Mouse (Mus musculus) hindbrain, embryonic 12.5 days (tissue): ENCODE measurements around the gene Cox10. TPM values are rescaled to one million over a fixed set of nuclear protein-coding genes. Genes with fewer than 3 reads are reported as not detected.

Experiments used
- ATAC-seq: fragments of 200-750 bp; cut with Nextera tagmentation; 2 replicates; pipeline ENCODE4 v1.8.0; 2017; ENCODE audit warnings: moderate TSS enrichment; ENCODE audit not compliant: low FRiP score
- H3K27ac ChIP-seq: fragments of 300-500 bp; sonication (generic); 2 replicates; pipeline ENCODE4 v1.5.1; 2016; ENCODE audit warnings: mild to moderate bottlenecking
- H3K27me3 ChIP-seq: fragments of 300-500 bp; sonication (generic); 2 replicates; pipeline ENCODE4 v1.6.1; 2016; ENCODE audit warnings: mild to moderate bottlenecking
- H3K36me3 ChIP-seq: fragments of 300-500 bp; sonication (generic); 2 replicates; pipeline ENCODE4 v1.6.1; 2016; ENCODE audit warnings: mild to moderate bottlenecking
- H3K4me1 ChIP-seq: fragments of 300-500 bp; sonication (generic); 2 replicates; pipeline ENCODE4 v1.6.1; 2016
- H3K4me2 ChIP-seq: fragments of 300-500 bp; sonication (generic); replicated peaks from 2 replicates; pipeline ENCODE4 v1.6.1; 2016; ENCODE audit warnings: mild to moderate bottlenecking
- H3K4me3 ChIP-seq: fragments of 300-500 bp; sonication (generic); 2 replicates; pipeline ENCODE4 v1.5.1; 2016; ENCODE audit warnings: mild to moderate bottlenecking
- H3K9ac ChIP-seq: fragments of 300-500 bp; sonication (generic); 2 replicates; pipeline ENCODE4 v1.6.1; 2016; ENCODE audit warnings: mild to moderate bottlenecking, moderate library complexity
- H3K9me3 ChIP-seq: fragments of 300-500 bp; sonication (generic); replicated peaks from 2 replicates; pipeline ENCODE4 v1.6.1; 2016; ENCODE audit warnings: mild to moderate bottlenecking
- WGBS: fragments of 180-500 bp; shearing (Covaris S2); methylation state at CpG from one replicate; pipeline ENCODE4 v1.1.7; 2016; 5-methylcytosine and 5-hydroxymethylcytosine counted together
- polyA plus RNA-seq: library from polyadenylated mRNA; unstranded; fragments of >200 nt; fragmentation: Nextera tagmentation; extraction: Ambion mirVana; gene quantifications from 2 replicates; pipeline ENCODE4 v1.2.1, GENCODE M21; 2016

Cox10 gene
- polyA plus RNA-seq, 1 experiment from 2014 or later: 19.8 TPM

DNA sequence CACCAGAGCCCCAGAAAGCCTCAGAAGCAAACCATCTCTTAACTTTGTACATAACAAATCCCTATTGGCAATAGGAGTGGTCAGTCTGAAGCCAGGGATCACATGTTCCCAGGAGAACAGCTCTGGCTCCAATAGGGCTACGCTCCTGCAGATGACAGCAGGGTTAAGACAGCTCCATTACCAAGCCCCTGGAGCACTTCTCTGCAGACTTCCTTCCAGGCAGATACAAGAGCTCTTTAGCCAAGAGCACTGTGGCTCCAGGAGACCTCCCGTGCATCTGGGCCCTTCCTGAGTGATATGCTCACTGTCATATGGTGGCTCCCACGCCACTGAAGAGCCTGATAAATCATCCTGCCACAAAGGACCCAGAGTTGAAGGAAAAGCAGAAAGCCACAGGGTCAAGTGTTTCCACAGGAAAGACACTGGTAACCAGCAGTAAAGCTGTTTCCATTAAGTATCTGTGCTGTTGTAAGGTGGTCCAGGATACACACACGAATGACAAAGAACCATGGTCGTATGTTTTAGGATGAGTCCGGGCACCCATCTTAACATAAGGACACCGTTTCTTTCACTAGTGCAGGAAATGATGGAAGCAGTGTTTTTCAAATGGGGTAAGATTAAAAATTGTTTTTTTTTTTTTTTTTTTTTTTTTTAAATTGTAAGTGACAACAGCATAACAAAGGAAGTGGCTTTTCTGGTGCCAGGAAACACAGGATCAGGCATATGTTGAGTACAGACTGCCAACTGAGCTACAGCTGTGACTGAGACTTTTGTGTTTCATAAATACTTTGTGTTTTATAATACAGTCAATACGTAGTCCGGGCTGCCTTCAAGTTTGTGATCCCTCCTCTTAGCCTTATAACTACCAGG is 90.0 kb downstream of the Cox10 start:
- Histone ChIP-seq H3K27ac (no peak overlapping the region), H3K27me3 (no peaks in the 10 kb centered on the region), H3K9ac (no peak overlapping the region), H3K9me3 (no peaks in the 10 kb centered on the region), H3K4me2 (no peak overlapping the region), H3K36me3 (no peaks in the 10 kb centered on the region), H3K4me1 (no peaks in the 10 kb centered on the region), H3K4me3 (no peak overlapping the region)
- no peak for ATAC-seq
- 79% methylated on average over 9 of the region's 9 CpGs for WGBS

DNA sequence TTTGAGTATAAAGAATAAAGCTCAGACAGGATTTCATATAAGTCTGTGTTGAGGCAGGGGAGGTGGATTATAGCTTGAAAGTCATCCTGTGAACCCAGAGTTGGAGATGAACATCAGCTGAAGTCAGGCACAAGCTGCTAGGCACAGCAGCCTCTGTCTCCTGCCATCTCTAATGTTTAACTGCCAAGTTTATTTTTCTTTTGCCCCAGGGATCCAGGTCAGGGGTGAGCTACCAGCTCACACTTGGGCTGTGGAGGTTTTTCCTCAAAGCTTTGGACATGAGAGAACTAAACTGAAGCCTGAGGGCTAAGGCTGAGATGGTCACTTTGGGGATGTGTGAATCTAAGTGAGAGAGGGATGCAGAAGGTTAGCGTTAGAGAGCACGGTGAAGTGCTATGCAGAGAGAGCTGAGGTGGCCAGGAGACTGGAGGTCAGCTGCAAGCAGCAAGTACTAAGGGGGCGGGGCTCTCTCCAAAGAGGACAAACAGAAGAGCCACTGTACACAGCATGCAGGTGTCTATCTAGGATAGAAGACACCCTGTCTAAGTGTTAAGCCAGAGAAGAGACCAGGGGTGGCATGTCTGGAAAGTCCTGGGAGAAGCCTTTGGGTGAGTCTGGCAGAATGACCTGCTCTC is 91.1 kb downstream of the Cox10 start:
- no peak for ATAC-seq
- Histone ChIP-seq H3K36me3 (no peaks in the 10 kb centered on the region), H3K4me3 (no peak overlapping the region), H3K9ac (no peak overlapping the region), H3K4me1 (no peaks in the 10 kb centered on the region), H3K9me3 (no peaks in the 10 kb centered on the region), H3K27me3 (no peaks in the 10 kb centered on the region), H3K4me2 (no peak overlapping the region), H3K27ac (no peak overlapping the region)
- 83% methylated on average over 3 of the region's 3 CpGs for WGBS

DNA sequence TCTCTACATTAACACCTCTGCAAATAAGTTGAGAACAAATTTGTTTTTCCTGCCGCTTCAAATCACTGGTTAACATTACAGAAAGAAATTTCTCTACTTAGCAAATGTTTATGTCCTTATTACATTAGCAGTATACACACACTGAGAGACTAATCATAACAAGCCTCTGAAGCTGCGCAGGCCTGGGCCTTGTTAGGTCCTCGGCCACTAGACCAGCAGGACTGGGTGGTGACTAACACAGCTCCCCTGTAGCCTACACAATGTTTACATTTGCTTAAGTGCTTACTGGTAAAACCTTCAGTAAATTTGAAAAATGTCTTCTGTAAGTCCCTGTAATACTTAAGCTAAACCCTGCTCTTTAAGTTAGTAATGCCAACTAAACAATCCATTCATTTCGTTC is 92.6 kb downstream of the Cox10 start:
- Histone ChIP-seq H3K9ac (no peak overlapping the region), H3K27ac (no peak overlapping the region), H3K36me3 (no peaks in the 10 kb centered on the region), H3K4me2 (no peak overlapping the region), H3K9me3 (no peaks in the 10 kb centered on the region), H3K4me1 (peaks cover 6% of the 10 kb centered on the region), H3K27me3 (no peaks in the 10 kb centered on the region), H3K4me3 (no peak overlapping the region)
- WGBS: 88% methylated on average over 4 of the region's 4 CpGs
- ATAC-seq: no peak

DNA sequence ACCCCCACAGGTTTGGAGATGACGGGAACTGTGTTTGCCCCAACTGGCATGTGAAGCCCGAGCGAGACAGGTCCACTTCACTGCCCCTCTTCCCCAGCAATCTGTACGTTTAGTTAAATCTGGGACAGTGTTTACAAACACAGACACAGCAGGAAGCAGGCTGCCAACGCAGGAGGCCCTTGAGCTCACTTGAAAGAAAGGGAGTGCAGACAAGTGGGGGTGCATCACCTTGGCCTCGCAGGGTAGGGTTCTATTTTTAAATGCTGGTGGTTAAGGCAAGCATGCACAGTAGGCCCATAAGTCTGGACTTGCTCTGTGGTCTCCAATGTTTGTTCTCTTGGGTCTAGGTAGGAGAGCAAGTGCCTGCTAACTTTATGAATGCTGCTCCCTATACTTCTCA is 93.8 kb downstream of the Cox10 start:
- ATAC-seq: no peak
- Histone ChIP-seq H3K4me2 (no peak overlapping the region), H3K9me3 (no peaks in the 10 kb centered on the region), H3K4me1 (peaks cover 6% of the 10 kb centered on the region), H3K9ac (no peak overlapping the region), H3K27me3 (no peaks in the 10 kb centered on the region), H3K4me3 (no peak overlapping the region), H3K27ac (no peak overlapping the region), H3K36me3 (no peaks in the 10 kb centered on the region)
- WGBS: 70% methylated on average over 6 of the region's 6 CpGs

DNA sequence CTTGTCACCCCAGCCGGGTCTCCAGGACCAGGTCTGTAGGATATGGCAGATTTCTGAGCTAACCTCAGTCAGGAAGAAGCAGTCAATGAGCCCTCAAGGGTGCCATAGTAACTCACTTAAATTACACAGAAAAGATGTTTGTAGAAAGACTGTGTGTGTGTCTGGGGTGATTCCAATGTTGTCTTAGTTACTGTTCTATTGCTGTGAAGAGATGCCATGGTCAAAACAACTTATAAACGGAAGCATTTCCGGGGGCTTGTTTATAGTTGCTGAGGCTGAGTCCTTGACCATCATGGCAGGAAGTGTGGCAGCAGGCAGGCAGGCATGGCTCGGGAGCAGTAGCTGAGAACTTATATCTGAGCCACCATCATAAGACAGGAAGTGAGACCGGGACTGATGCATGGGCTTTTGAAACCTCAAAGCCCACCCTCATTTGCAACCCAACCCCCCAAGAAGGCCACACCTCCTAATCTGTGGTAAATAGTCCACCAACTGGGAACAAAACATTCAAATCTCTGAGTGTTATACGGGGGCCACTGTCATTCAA is 94.6 kb downstream of the Cox10 start:
- Histone ChIP-seq H3K27me3 (no peaks in the 10 kb centered on the region), H3K4me2 (no peak overlapping the region), H3K9ac (no peak overlapping the region), H3K9me3 (no peaks in the 10 kb centered on the region), H3K4me1 (peaks cover 6% of the 10 kb centered on the region), H3K4me3 (no peak overlapping the region), H3K36me3 (no peaks in the 10 kb centered on the region), H3K27ac (no peak overlapping the region)
- 83% methylated on average over 6 of the region's 6 CpGs for WGBS
- no peak for ATAC-seq

DNA sequence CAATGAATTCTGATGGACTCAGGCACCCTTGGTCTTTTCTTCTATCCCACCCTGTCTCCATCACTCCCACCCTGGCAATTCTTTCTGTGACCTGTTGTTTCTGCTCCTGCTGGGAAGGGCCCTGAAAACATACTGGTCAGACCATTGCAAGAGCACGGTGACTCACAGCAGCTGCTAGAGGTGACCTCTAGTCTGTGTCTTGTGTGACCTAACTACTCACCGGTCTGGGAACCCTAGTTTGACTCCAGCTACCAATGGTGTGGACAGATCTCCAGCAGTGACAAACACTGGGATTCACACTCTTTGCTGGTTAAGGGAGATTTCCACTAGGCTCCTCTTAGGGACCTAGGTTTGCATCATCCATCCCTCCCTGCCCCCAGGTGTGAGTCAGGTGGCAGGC is 101.5 kb downstream of the Cox10 start:
- Histone ChIP-seq H3K27me3 (no peaks in the 10 kb centered on the region), H3K4me3 (no peak overlapping the region)

DNA sequence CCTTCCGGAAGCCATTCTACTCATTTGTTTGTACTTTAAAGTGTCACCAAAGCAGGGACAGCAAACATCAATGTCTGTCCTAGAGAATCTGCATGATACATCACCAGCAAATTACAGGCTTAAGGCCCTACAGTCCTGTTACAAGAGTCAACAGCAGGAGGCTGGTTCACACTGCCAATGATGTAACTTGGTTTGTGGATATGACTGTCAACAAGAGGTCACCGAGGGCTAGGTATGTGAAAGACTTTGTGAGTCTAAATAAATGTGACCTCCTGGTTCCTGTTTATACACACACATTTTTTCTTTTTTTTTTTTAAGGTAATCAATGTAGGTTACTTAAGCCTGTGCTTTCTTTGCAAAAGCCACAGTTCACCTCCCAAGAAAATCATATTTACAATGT is 102.5 kb downstream of the Cox10 start:
- no peaks in the 10 kb centered on the region for H3K9me3 ChIP-seq
- no peaks in the 10 kb centered on the region for H3K4me1 ChIP-seq
- no peak overlapping the region for H3K4me3 ChIP-seq
- no peak overlapping the region for H3K4me2 ChIP-seq
- H3K36me3 ChIP-seq: peaks cover 3% of the 10 kb centered on the region; the same call in 1 of the 2 replicates
- H3K27ac ChIP-seq: no peak overlapping the region
- no peaks in the 10 kb centered on the region for H3K27me3 ChIP-seq
- WGBS: 94% methylated on average over 2 of the region's 2 CpGs
- H3K9ac ChIP-seq: no peak overlapping the region
- no peak for ATAC-seq

More for the DNA sequence above, 101.5 kb downstream of the Cox10 start:
- Histone ChIP-seq H3K36me3 (peaks cover 3% of the 10 kb centered on the region; the same call in 1 of the 2 replicates), H3K4me1 (peaks cover 6% of the 10 kb centered on the region), H3K9ac (no peak overlapping the region), H3K27ac (no peak overlapping the region), H3K4me2 (no peak overlapping the region), H3K9me3 (no peaks in the 10 kb centered on the region)
- WGBS: 67% methylated on average over 2 of the region's 2 CpGs
- ATAC-seq: no peak

DNA sequence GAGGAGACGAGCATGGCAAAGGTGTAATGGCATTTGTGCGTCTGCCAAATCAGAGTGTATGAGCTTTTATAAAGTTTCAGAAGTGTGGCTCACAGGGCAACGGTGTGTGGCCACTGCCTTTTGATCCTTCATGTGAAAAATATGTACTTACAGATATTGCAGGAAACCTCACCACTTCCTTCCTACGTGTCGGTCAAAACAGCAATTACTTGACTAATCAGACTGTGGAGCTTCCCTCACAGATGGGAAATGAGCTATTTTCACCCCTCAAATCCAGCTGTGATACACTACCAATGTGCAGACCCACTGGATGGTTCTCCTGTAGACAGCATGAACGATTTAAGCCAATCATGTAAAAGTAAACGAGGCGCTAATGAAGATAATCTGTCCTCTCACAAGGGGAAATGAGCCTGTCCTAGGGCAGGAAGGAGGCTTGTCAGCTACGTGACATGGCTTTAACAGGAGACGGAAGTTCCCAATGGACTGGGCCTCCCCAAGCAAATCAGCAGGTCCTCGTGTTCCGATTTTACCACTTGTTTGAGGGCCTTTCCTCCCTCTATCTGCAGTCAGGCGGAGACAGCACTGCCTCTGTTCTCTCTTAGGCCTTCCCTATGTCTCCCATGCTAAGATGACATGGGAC is 103.9 kb downstream of the Cox10 start:
- H3K9me3 ChIP-seq: no peaks in the 10 kb centered on the region
- peaks cover 3% of the 10 kb centered on the region; the same call in 1 of the 2 replicates for H3K36me3 ChIP-seq
- H3K4me1 ChIP-seq: no peaks in the 10 kb centered on the region
- no peaks in the 10 kb centered on the region for H3K27me3 ChIP-seq
- no peak overlapping the region for H3K4me3 ChIP-seq
- H3K27ac ChIP-seq: no peak overlapping the region
- no peak overlapping the region for H3K4me2 ChIP-seq
- ATAC-seq: no peak
- 86% methylated on average over 13 of the region's 13 CpGs for WGBS
- no peak overlapping the region for H3K9ac ChIP-seq

DNA sequence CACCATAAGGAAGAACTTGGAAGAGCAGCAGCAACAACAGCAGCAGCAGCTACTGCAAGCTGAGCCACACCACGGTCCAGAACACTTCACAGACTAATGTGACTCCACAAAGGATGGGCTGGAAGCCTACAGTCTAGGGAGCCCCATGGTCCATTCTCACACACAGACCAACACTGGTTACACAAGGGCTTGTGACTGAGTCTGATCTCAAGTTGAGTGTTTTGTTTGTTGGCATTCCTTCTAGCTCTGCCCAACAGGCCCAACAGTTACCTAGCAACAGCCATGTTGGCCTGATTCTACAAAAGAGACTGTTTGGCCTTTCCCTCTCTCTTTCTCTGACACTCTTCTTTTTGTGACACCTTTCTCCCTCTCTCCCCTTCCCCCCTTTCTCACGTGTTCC is 105.3 kb downstream of the Cox10 start:
- WGBS: 70% methylated on average over 2 of the region's 2 CpGs
- peaks cover 3% of the 10 kb centered on the region; the same call in 1 of the 2 replicates for H3K36me3 ChIP-seq

DNA sequence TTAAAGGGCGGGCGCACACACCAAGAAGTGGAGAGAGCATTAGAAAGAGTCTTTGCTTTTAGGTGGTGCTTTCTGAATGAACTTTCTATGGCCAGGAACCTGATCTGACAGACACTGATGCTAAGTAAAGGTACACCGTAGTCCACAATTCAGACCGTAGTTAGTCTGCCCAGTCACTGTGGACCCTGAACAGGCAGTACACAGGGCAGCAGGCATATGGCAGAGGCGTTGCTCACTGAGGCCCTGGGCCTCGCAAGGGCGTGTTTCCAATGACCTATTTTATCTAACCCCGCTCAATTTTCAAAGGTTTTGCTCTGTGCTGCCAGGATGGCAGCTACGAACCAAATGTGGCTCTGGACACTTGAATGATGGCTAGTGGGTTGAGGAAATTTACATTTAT is 107.8 kb downstream of the Cox10 start:
- H3K4me1 ChIP-seq: peaks cover 19% of the 10 kb centered on the region
- ATAC-seq: no peak
- no peak overlapping the region for H3K4me2 ChIP-seq
- H3K9me3 ChIP-seq: no peaks in the 10 kb centered on the region
- H3K9ac ChIP-seq: no peak overlapping the region
- H3K27me3 ChIP-seq: no peaks in the 10 kb centered on the region; the same call in 1 of the 2 replicates
- H3K4me3 ChIP-seq: no peak overlapping the region
- 93% methylated on average over 9 of the region's 9 CpGs for WGBS
- no peak overlapping the region for H3K27ac ChIP-seq
- H3K36me3 ChIP-seq: peaks cover 3% of the 10 kb centered on the region; the same call in 1 of the 2 replicates

More for the DNA sequence above, 105.3 kb downstream of the Cox10 start:
- H3K9ac ChIP-seq: no peak overlapping the region
- no peaks in the 10 kb centered on the region for H3K9me3 ChIP-seq
- peaks cover 11% of the 10 kb centered on the region for H3K4me1 ChIP-seq
- no peak overlapping the region for H3K27ac ChIP-seq
- H3K4me3 ChIP-seq: no peak overlapping the region
- no peak for ATAC-seq
- no peak overlapping the region for H3K4me2 ChIP-seq
- no peaks in the 10 kb centered on the region for H3K27me3 ChIP-seq

DNA sequence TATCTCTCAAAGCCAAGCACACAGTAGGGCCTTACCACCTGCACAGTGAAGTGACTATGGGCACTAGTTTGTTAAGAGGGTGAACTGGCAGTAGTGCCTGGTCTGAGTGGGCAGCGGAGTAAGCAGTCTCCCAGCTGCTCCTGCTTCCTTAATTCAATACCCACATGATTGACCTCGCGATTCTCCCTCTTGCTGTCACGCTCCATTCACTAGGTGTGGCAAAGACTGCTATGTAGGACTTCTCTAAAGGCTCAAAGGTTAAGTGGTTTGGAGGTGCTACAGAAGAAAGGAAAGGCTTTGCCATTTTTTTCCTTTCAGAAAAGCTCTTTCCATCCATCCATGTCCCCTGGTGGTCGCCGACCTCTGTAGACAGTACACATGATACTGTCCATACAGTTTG is 108.5 kb downstream of the Cox10 start:
- peaks cover 3% of the 10 kb centered on the region; the same call in 1 of the 2 replicates for H3K36me3 ChIP-seq
- 89% methylated on average over 6 of the region's 6 CpGs for WGBS
- no peak overlapping the region for H3K4me2 ChIP-seq
- no peaks in the 10 kb centered on the region for H3K9me3 ChIP-seq
- no peak overlapping the region for H3K9ac ChIP-seq
- no peak overlapping the region for H3K27ac ChIP-seq
- H3K4me3 ChIP-seq: no peak overlapping the region
- peaks cover 19% of the 10 kb centered on the region for H3K4me1 ChIP-seq
- no peaks in the 10 kb centered on the region; the same call in 1 of the 2 replicates for H3K27me3 ChIP-seq
- no peak for ATAC-seq
